Mouse (Mus musculus) brain, embryonic 14.5 days (tissue): ENCODE data around the gene Trub2.

Experiments used
- CTCF ChIP-seq: fragments of 200-500 bp; IDR thresholded peaks from 2 replicates; pipeline ENCODE4 v1.5.1; 2012; ENCODE audit warnings: inconsistent platforms, mild to moderate bottlenecking, moderate library complexity, borderline replicate concordance; ENCODE audit not compliant: insufficient read depth, insufficient read length; ENCODE audit errors: extremely low read depth
- POLR2A ChIP-seq: fragments of 200-500 bp; IDR thresholded peaks from 2 replicates; pipeline ENCODE4 v1.6.1; 2012; ENCODE audit warnings: mild to moderate bottlenecking, inconsistent platforms, borderline replicate concordance; ENCODE audit not compliant: poor library complexity, insufficient read depth, insufficient read length, severe bottlenecking; ENCODE audit errors: extremely low read depth

DNA sequence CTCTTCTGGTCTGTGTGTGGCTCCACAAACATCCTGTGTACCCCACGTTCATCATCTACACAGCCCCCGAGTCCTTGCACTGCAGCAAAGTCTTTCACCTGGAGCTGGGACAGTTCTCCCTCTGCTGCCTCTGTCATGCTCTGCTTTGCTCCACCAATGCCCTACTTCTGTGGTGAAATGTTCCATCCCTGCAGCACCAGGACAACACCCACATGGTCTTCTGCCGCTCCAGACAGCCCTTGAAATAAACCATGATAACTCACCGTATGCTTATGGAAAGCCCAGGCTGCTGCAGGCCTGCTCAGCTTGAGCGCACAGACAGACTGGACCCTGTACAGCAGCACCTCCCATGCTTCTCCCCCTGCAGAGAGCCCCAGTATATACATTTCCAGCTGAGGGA, 74.2 kb downstream of the Trub2 start:
- TF ChIP-seq CTCF (no peak), POLR2A (no peak)
